Mouse (Mus musculus): ENCODE data around the gene Sh3tc1. TPM values are rescaled to one million over a fixed set of nuclear protein-coding genes. Genes with fewer than 3 reads are reported as not detected.

The Sh3tc1 gene
- polyA plus RNA-seq, 1 experiment, result 35.1 TPM

- TF ChIP-seq POLR2A (IDR thresholded peaks at IDR 0.05; ENCODE audit: low read depth, low read length) (no peak), CTCF (conservative IDR thresholded peaks at IDR 0.05; ENCODE audit: insufficient read depth, insufficient read length, low read depth, low read length) (no peak)
- WGBS, result 56% methylated on average over 13 of the region's 13 CpGs
- H3K27ac ChIP-seq (ENCODE audit: insufficient read depth, low read depth, low read length), result no peak overlapping the region
Measured at GRCm38 (mm10) chr5:35773274-35774136, 33.7 kb upstream of the Sh3tc1 start.

GRCm38 (mm10) chr5:35770891-35771663, 31.3 kb upstream of the Sh3tc1 start:
- WGBS, result 40% methylated on average over 14 of the region's 14 CpGs
- DNase-seq, result no peak
- Histone ChIP-seq H3K27ac (ENCODE audit: insufficient read depth, low read depth, low read length) (no peak overlapping the region), H3K36me3 (ENCODE audit: control insufficient read depth, insufficient read depth, low read length) (no peaks in the 10 kb centered on the region), H3K27me3 (replicated peaks; ENCODE audit: control insufficient read depth, insufficient read depth, low read length) (no peaks in the 10 kb centered on the region), H3K4me3 (ENCODE audit: insufficient read depth, low read depth, low read length) (no peak overlapping the region), H3K4me1 (ENCODE audit: control insufficient read depth, insufficient read depth, low read length) (no peaks in the 10 kb centered on the region)
- no peak for TF ChIP-seq CTCF (conservative IDR thresholded peaks at IDR 0.05; ENCODE audit: insufficient read depth, insufficient read length, low read depth, low read length)
- TF ChIP-seq POLR2A (IDR thresholded peaks at IDR 0.05; ENCODE audit: low read depth, low read length), result no peak

More at GRCm38 (mm10) chr5:35773274-35774136, 33.7 kb upstream of the Sh3tc1 start:
- Histone ChIP-seq H3K4me1 (ENCODE audit: control insufficient read depth, insufficient read depth, low read length) (no peaks in the 10 kb centered on the region), H3K4me3 (ENCODE audit: insufficient read depth, low read depth, low read length) (no peak overlapping the region), H3K27me3 (replicated peaks; ENCODE audit: control insufficient read depth, insufficient read depth, low read length) (no peaks in the 10 kb centered on the region), H3K36me3 (ENCODE audit: control insufficient read depth, insufficient read depth, low read length) (no peaks in the 10 kb centered on the region)
- DNase-seq, result peak; percentile 32

GRCm38 (mm10) chr5:35770246-35770645, 30.5 kb upstream of the Sh3tc1 start:
- no peaks in the 10 kb centered on the region for H3K36me3 ChIP-seq (ENCODE audit: control insufficient read depth, insufficient read depth, low read length)
- no peak for DNase-seq
- 98% methylated on average over 2 of the region's 2 CpGs for WGBS
- TF ChIP-seq CTCF (conservative IDR thresholded peaks at IDR 0.05; ENCODE audit: insufficient read depth, insufficient read length, low read depth, low read length) (no peak), POLR2A (IDR thresholded peaks at IDR 0.05; ENCODE audit: low read depth, low read length) (no peak)
- H3K4me1 ChIP-seq (ENCODE audit: control insufficient read depth, insufficient read depth, low read length), result no peaks in the 10 kb centered on the region
- H3K27me3 ChIP-seq (replicated peaks; ENCODE audit: control insufficient read depth, insufficient read depth, low read length), result no peaks in the 10 kb centered on the region
- H3K4me3 ChIP-seq (ENCODE audit: insufficient read depth, low read depth, low read length), result no peak overlapping the region
- no peak overlapping the region for H3K27ac ChIP-seq (ENCODE audit: insufficient read depth, low read depth, low read length)

GRCm38 (mm10) chr5:35768997-35769396, 29.2 kb upstream of the Sh3tc1 start:
- Histone ChIP-seq H3K27ac (ENCODE audit: insufficient read depth, low read depth, low read length) (no peak overlapping the region), H3K4me1 (ENCODE audit: control insufficient read depth, insufficient read depth, low read length) (no peaks in the 10 kb centered on the region), H3K4me3 (ENCODE audit: insufficient read depth, low read depth, low read length) (no peak overlapping the region), H3K27me3 (replicated peaks; ENCODE audit: control insufficient read depth, insufficient read depth, low read length) (no peaks in the 10 kb centered on the region), H3K36me3 (ENCODE audit: control insufficient read depth, insufficient read depth, low read length) (no peaks in the 10 kb centered on the region)
- DNase-seq, result no peak
- 77% methylated on average over 7 of the region's 7 CpGs for WGBS
- no peak for TF ChIP-seq CTCF (conservative IDR thresholded peaks at IDR 0.05; ENCODE audit: insufficient read depth, insufficient read length, low read depth, low read length)
- TF ChIP-seq POLR2A (IDR thresholded peaks at IDR 0.05; ENCODE audit: low read depth, low read length), result no peak

GRCm38 (mm10) chr5:35768525-35768924, 28.7 kb upstream of the Sh3tc1 start:
- Histone ChIP-seq H3K4me3 (ENCODE audit: insufficient read depth, low read depth, low read length) (no peak overlapping the region), H3K27ac (ENCODE audit: insufficient read depth, low read depth, low read length) (no peak overlapping the region), H3K27me3 (replicated peaks; ENCODE audit: control insufficient read depth, insufficient read depth, low read length) (no peaks in the 10 kb centered on the region), H3K36me3 (ENCODE audit: control insufficient read depth, insufficient read depth, low read length) (no peaks in the 10 kb centered on the region), H3K4me1 (ENCODE audit: control insufficient read depth, insufficient read depth, low read length) (no peaks in the 10 kb centered on the region)
- WGBS, result 79% methylated on average over 3 of the region's 3 CpGs
- TF ChIP-seq CTCF (conservative IDR thresholded peaks at IDR 0.05; ENCODE audit: insufficient read depth, insufficient read length, low read depth, low read length), result no peak
- TF ChIP-seq POLR2A (IDR thresholded peaks at IDR 0.05; ENCODE audit: low read depth, low read length), result no peak
- no peak for DNase-seq

DNA sequence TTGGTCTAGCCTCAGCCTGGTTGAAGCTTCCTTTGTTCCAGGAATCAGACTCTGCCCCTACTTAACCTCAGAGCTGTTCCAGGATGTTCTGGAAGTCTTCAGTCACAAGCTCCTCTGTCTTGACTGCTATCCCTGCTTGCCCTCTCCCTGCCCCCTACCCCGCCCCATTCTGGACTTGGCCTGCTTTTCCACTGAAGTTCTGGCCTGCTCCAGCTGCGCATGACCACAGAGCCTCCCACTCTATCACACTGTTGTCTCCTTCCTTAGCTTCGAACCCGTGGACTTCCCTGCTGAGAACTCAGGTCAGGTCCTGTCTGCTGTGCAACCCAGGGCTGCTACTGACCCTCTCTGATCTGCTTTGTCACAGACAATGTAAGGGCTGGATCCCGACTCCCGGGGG, 26.1 kb upstream of the Sh3tc1 start:
- Histone ChIP-seq H3K4me1 (ENCODE audit: control insufficient read depth, insufficient read depth, low read length) (no peaks in the 10 kb centered on the region), H3K27ac (ENCODE audit: insufficient read depth, low read depth, low read length) (no peak overlapping the region), H3K4me3 (ENCODE audit: insufficient read depth, low read depth, low read length) (no peak overlapping the region), H3K36me3 (ENCODE audit: control insufficient read depth, insufficient read depth, low read length) (no peaks in the 10 kb centered on the region), H3K27me3 (replicated peaks; ENCODE audit: control insufficient read depth, insufficient read depth, low read length) (no peaks in the 10 kb centered on the region)
- TF ChIP-seq POLR2A (IDR thresholded peaks at IDR 0.05; ENCODE audit: low read depth, low read length) (no peak), CTCF (conservative IDR thresholded peaks at IDR 0.05; ENCODE audit: insufficient read depth, insufficient read length, low read depth, low read length) (no peak)
- DNase-seq, result peak; percentile 67
- WGBS, result 83% methylated on average over 6 of the region's 6 CpGs

DNA sequence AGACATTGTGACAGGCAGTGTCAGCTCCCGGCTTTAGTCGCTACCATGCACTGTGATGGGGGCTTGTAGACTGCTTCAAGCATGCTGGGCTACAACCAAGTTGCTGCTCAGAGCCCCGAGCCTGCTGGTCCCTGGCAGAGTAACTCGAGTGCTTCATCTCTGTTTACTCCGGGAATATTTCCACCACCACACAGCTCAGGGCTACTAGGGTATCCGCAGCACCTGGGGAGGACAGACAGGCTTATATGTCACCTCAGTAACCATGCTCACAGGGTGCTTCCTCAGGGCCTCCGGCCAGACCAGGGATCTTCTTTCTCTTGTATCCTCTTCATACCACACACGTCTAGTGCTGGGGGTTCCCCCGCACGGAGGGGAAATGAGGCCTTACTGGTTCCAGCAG, 23.1 kb upstream of the Sh3tc1 start:
- H3K27me3 ChIP-seq (replicated peaks; ENCODE audit: control insufficient read depth, insufficient read depth, low read length), result no peaks in the 10 kb centered on the region
- WGBS, result 61% methylated on average over 10 of the region's 10 CpGs
- TF ChIP-seq CTCF (conservative IDR thresholded peaks at IDR 0.05; ENCODE audit: insufficient read depth, insufficient read length, low read depth, low read length) (no peak), POLR2A (IDR thresholded peaks at IDR 0.05; ENCODE audit: low read depth, low read length) (no peak)

More for the DNA sequence above, 23.1 kb upstream of the Sh3tc1 start:
- no peaks in the 10 kb centered on the region for H3K4me1 ChIP-seq (ENCODE audit: control insufficient read depth, insufficient read depth, low read length)
- H3K27ac ChIP-seq (ENCODE audit: insufficient read depth, low read depth, low read length), result no peak overlapping the region
- H3K4me3 ChIP-seq (ENCODE audit: insufficient read depth, low read depth, low read length), result no peak overlapping the region
- H3K36me3 ChIP-seq (ENCODE audit: control insufficient read depth, insufficient read depth, low read length), result no peaks in the 10 kb centered on the region
- no peak for DNase-seq
